Mouse (Mus musculus) midbrain, postnatal 0 days (tissue): ENCODE data around the gene Hectd4. TPM values are rescaled to one million over a fixed set of nuclear protein-coding genes. Genes with fewer than 3 reads are reported as not detected.

Experiments
- ATAC-seq: fragments of 200-750 bp; cut with Nextera tagmentation; 2 replicates; pipeline ENCODE4 v1.8.0; 2017; ENCODE audit warnings: moderate number of reproducible peaks, mild to moderate bottlenecking, moderate TSS enrichment, moderate library complexity; ENCODE audit not compliant: low FRiP score
- DNase-seq: peaks from one replicate; pipeline ENCODE4 v3.0.0-alpha.2; 2015; ENCODE audit warnings: low spot score
- H3K27ac ChIP-seq: fragments of 300-500 bp; sonication (generic); 2 replicates; pipeline ENCODE4 v1.5.1; 2014; ENCODE audit warnings: low read depth, mild to moderate bottlenecking, low read length, mixed read lengths
- H3K27me3 ChIP-seq: fragments of 300-500 bp; sonication (generic); 2 replicates; pipeline ENCODE4 v1.6.1; 2014; ENCODE audit warnings: low read length, control low read depth, mixed read lengths; ENCODE audit not compliant: insufficient read depth
- H3K36me3 ChIP-seq: fragments of 300-500 bp; sonication (generic); 2 replicates; pipeline ENCODE4 v1.6.1; 2014; ENCODE audit warnings: low read length, control low read depth, mixed read lengths; ENCODE audit not compliant: insufficient read depth
- H3K4me1 ChIP-seq: fragments of 300-500 bp; sonication (generic); 2 replicates; pipeline ENCODE4 v1.6.1; 2014; ENCODE audit warnings: mild to moderate bottlenecking, control low read depth, antibody characterized with exemption, low read length, mixed read lengths; ENCODE audit not compliant: insufficient read depth
- H3K4me2 ChIP-seq: fragments of 300-500 bp; sonication (generic); 2 replicates; pipeline ENCODE4 v1.6.1; 2014; ENCODE audit warnings: low read depth, mild to moderate bottlenecking, low read length, mixed read lengths; ENCODE audit not compliant: poor library complexity, severe bottlenecking
- H3K4me3 ChIP-seq: fragments of 300-500 bp; sonication (generic); 2 replicates; pipeline ENCODE4 v1.5.1; 2014; ENCODE audit warnings: low read depth, mild to moderate bottlenecking, low read length, moderate library complexity
- H3K9ac ChIP-seq: fragments of 300-500 bp; sonication (generic); replicated peaks from 2 replicates; pipeline ENCODE4 v1.6.1; 2014; ENCODE audit warnings: mild to moderate bottlenecking, low read length, moderate library complexity, mixed read lengths; ENCODE audit not compliant: poor library complexity, severe bottlenecking
- H3K9me3 ChIP-seq: fragments of 300-500 bp; sonication (generic); 2 replicates; pipeline ENCODE4 v1.6.1; 2016; ENCODE audit warnings: low read length, control low read depth
- CTCF ChIP-seq: IDR thresholded peaks from 2 replicates; pipeline ENCODE4 v1.5.1; 2016; ENCODE audit warnings: antibody characterized with exemption, mild to moderate bottlenecking
- WGBS: fragments of 180-500 bp; shearing (Covaris S2); extraction: QIAGEN DNeasy Blood & Tissue Kit; methylation state at CpG from one replicate; pipeline ENCODE4 v1.1.7; 2014; 5-methylcytosine and 5-hydroxymethylcytosine counted together
- polyA plus RNA-seq: library from polyadenylated mRNA; unstranded; fragments of >200 nt; fragmentation: Nextera tagmentation; extraction: Ambion mirVana; gene quantifications from 2 replicates; pipeline ENCODE4 v1.2.1, GENCODE M21; 2015
- total RNA-seq: library from RNA; depleted of rRNA; stranded (reverse); fragments of >200 nt; gene quantifications from 2 replicates; pipeline ENCODE4 v1.2.3, GENCODE M21; 2014

The Hectd4 gene
- total and polyA plus RNA-seq, 2 experiments from 2014 or later, result 17.9 to 141 TPM

DNA sequence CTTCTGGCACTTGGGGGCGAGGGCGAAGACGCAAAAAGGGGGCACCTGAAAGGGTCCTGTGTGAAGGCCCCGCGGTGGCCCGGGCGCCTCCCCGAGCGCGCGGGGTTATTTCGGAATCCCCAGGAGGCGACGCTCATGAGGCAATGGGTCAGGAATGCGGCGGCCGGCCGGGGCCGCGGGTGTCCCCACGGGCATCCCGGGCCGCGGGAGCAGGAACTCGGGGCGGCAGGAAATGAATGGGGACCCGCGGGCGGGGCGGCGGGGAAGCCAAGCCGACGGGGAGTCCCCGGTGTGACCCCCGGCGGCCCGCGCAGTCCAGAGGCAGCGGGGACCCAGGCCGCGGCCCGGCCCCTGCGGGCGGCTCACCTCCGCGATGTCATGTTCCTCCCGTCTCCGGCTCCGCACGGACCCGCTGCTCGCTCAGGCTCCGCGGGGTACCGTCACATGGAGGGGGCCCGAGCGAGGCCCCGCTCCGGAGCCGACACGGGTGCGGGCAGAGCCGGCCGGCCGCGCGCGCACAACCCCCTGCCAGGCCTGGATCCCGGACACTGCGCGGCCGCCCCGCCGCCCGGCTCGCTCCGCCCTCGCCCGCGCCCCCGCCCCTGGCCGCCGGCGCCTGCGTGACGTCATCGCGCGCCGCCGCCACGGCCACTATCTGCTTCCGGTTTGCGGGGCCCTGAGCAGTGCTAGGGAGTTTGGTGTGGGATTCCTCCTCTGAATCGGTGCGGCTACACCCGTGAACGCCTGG is 29.0 kb upstream of the Hectd4 start, which contains the start of gene Ptpn11:
Ptpn11 (minus strand) TSS at position 562 of the 748 bp plus-strand sequence.
- no peak for TF ChIP-seq CTCF
- no peaks in the 10 kb centered on the region for H3K9me3 ChIP-seq
- WGBS, result under 1% methylated on average over 53 of the region's 98 CpGs
- no peaks in the 10 kb centered on the region for H3K36me3 ChIP-seq
- H3K4me3 ChIP-seq, result peak within 1 kb of the TSS; percentile 95
- peak; percentile 89 for DNase-seq
- peak; percentile 94 for ATAC-seq
- peaks cover 14% of the 10 kb centered on the region; the same call in 1 of the 2 replicates for H3K4me1 ChIP-seq
- H3K9ac ChIP-seq, result peak within 1 kb of the TSS; percentile 96
- peak within 1 kb of the TSS; percentile 84 for H3K27ac ChIP-seq
- H3K4me2 ChIP-seq, result peak within 1 kb of the TSS; percentile 81
- no peaks in the 10 kb centered on the region for H3K27me3 ChIP-seq

- peak; percentile 62 for ATAC-seq
- H3K4me3 ChIP-seq, result peak overlapping the region; percentile 95
- H3K9ac ChIP-seq, result peak overlapping the region; percentile 96
- DNase-seq, result no peak
- no peaks in the 10 kb centered on the region for H3K27me3 ChIP-seq
- H3K36me3 ChIP-seq, result no peaks in the 10 kb centered on the region
- WGBS, result 10% methylated on average over 17 of the region's 17 CpGs
- peak overlapping the region; percentile 81 for H3K4me2 ChIP-seq
- no peak for TF ChIP-seq CTCF
- no peaks in the 10 kb centered on the region for H3K9me3 ChIP-seq
- peak overlapping the region; percentile 84 for H3K27ac ChIP-seq
- peaks cover 14% of the 10 kb centered on the region; the same call in 1 of the 2 replicates for H3K4me1 ChIP-seq
These were observed 28.5 kb upstream of the Hectd4 start for GRCm38 (mm10) chr5:121191584-121191906.

- Histone ChIP-seq H3K4me3 (no peak overlapping the region), H3K4me1 (peaks cover 3% of the 10 kb centered on the region; the same call in 1 of the 2 replicates), H3K27ac (no peak overlapping the region), H3K9me3 (no peaks in the 10 kb centered on the region), H3K4me2 (no peak overlapping the region), H3K36me3 (no peaks in the 10 kb centered on the region), H3K27me3 (0 out of 2 replicates have a peak, but pooled peaks cover 4% of the 10 kb centered on the region), H3K9ac (no peak overlapping the region)
- no peak for ATAC-seq
- no peak for TF ChIP-seq CTCF
- WGBS, result 22% methylated on average over 1 of the region's 1 CpGs
- DNase-seq, result no peak
These were observed 25.8 kb upstream of the Hectd4 start for GRCm38 (mm10) chr5:121194173-121194572.

GRCm38 (mm10) chr5:121196764-121197163 is 23.3 kb upstream of the Hectd4 start:
- Histone ChIP-seq H3K27ac (no peak overlapping the region), H3K9me3 (no peaks in the 10 kb centered on the region), H3K4me2 (no peak overlapping the region), H3K4me1 (no peaks in the 10 kb centered on the region), H3K27me3 (0 out of 2 replicates have a peak, but pooled peaks cover 4% of the 10 kb centered on the region), H3K36me3 (no peaks in the 10 kb centered on the region), H3K9ac (no peak overlapping the region), H3K4me3 (no peak overlapping the region)
- WGBS, result 46% methylated on average over 5 of the region's 5 CpGs
- no peak for DNase-seq
- no peak for ATAC-seq
- no peak for TF ChIP-seq CTCF

- no peak for TF ChIP-seq CTCF
- no peaks in the 10 kb centered on the region for H3K36me3 ChIP-seq
- WGBS, result 84% methylated on average over 2 of the region's 2 CpGs
These were observed 22.7 kb upstream of the Hectd4 start for GRCm38 (mm10) chr5:121197337-121197736.

GRCm38 (mm10) chr5:121198376-121198775 is 21.6 kb upstream of the Hectd4 start:
- Histone ChIP-seq H3K4me3 (no peak overlapping the region), H3K9me3 (no peaks in the 10 kb centered on the region), H3K4me2 (no peak overlapping the region), H3K9ac (no peak overlapping the region), H3K27ac (no peak overlapping the region), H3K36me3 (no peaks in the 10 kb centered on the region), H3K27me3 (0 out of 2 replicates have a peak, but pooled peaks cover 4% of the 10 kb centered on the region), H3K4me1 (no peaks in the 10 kb centered on the region)
- DNase-seq, result no peak
- 81% methylated on average over 5 of the region's 5 CpGs for WGBS
- ATAC-seq, result no peak
- no peak for TF ChIP-seq CTCF

More at GRCm38 (mm10) chr5:121197337-121197736, 22.7 kb upstream of the Hectd4 start:
- Histone ChIP-seq H3K9me3 (no peaks in the 10 kb centered on the region), H3K27ac (no peak overlapping the region), H3K9ac (no peak overlapping the region), H3K4me3 (no peak overlapping the region), H3K4me2 (no peak overlapping the region), H3K4me1 (no peaks in the 10 kb centered on the region), H3K27me3 (0 out of 2 replicates have a peak, but pooled peaks cover 4% of the 10 kb centered on the region)
- no peak for ATAC-seq
- DNase-seq, result no peak
